Mouse (Mus musculus) frontal cortex, adult (tissue): ENCODE data around the gene Tgfbr2.

ENCODE experiments used
- ATAC-seq: cut with Nextera tagmentation; 2 replicates; pipeline ENCODE4 v1.9.2; 2017; ENCODE audit warnings: mild to moderate bottlenecking, moderate library complexity, mixed read lengths; ENCODE audit not compliant: low TSS enrichment

Tgfbr2 gene

GRCm38 (mm10) chr9:116115875-116116274 lies 59.3 kb downstream of the Tgfbr2 start:
- ATAC-seq = peak; percentile 57; the same call in 1 of the 2 replicates

DNA sequence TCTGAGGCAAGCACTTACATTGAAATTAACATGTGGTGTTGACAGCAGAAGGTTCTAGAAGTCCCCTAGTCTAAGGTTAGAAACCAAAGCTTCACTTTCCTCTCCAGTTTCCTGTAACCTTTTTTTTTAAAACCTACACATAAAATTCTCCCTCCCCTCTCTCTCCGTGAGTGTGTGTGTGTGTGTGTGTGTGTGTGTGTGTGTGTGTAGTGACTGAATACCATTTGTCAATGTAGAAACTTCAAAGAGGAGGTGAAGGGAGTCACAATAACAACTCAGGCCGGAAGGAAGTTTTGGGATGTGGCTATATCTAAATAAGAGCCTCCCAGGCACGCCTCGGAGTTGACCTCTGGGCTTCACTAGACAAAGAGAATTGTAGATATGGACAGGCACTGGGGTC lies 60.8 kb downstream of the Tgfbr2 start:
- no peak for ATAC-seq

DNA sequence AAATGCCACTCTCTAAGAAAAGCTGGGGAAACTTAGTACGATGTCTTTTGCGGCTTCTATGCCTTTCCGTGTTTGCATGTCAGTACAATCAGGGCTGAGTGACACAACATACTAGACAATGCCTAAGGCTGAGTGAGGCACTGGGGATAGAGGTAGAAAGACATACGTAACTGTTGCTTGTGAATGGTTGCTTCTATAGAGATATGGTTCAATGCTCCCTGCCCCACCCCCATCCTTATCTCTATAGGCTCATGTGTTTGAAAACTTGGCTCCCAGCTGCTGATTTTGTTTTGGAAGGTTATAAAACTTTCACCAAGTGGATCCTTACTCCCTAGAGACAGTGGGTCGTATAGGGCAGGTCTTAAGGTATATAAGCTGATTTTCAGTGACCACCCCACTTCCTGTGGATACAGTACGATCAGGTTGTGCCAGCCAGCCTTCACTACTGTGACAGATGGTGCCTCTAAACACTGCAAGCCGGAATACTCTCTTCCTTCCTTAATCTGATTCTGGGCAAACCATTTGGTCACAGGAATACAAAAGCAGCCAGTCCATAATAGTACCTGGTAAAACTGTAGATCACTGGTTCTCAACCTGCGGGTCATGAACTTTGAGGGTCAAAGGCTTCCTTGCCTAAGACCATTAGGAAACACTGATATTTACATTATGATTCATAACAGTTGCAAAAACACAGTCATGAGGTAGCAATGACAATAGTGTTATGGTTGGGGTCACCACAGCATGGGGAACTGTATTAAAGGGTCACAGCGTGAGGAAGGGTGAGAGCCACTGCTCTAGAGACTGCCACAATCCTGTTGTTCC lies 63.8 kb downstream of the Tgfbr2 start:
- ATAC-seq = no peak

GRCm38 (mm10) chr9:116108729-116109128 lies 66.4 kb downstream of the Tgfbr2 start:
- no peak for ATAC-seq

- no peak for ATAC-seq
Observed at GRCm38 (mm10) chr9:116104770-116105169, 70.4 kb downstream of the Tgfbr2 start.

DNA sequence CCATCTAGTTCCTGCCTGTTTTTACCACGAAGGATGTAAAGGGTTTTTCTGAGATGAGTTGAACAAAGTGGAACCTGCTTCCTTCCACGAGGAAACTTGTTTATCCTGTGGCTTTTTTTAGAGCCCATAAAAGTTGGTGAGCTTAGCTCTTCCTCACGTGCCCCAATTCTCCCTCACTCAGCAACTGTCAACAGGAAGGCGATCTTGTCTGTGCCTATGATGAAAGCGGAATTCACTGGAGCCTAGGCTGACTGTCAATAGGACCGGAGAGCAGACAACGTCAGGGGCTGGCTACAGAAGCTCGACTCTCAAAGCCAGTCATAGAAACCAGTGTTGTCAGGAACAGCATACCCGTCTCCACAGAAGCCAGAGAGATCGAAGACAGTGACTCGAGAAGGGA lies 73.3 kb downstream of the Tgfbr2 start:
- ATAC-seq = no peak

- ATAC-seq = no peak
Observed at GRCm38 (mm10) chr9:116100015-116100414, 75.1 kb downstream of the Tgfbr2 start.

DNA sequence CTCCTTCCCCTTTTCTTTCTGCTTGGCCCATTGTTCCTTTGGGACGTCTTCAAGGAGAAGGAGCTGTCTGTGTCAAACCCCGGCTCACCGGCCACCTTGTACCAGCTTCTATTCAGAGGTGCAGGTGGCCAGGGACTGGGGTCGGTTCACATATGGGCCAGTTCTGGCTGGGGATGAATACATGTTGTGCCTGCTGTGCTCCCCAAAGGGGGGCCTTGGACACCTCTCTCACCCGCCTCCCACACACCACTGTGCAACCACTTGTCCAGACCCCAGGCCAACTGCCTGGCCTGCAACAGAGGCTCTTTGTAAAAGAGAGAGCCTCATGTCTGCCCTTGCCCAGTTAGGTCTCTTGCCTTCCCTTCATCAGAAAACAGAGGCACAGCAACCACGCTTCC lies 75.6 kb downstream of the Tgfbr2 start:
- no peak for ATAC-seq

- ATAC-seq = peak; percentile 31; the same call in 1 of the 2 replicates
Observed at GRCm38 (mm10) chr9:116098724-116099595, 76.2 kb downstream of the Tgfbr2 start.

DNA sequence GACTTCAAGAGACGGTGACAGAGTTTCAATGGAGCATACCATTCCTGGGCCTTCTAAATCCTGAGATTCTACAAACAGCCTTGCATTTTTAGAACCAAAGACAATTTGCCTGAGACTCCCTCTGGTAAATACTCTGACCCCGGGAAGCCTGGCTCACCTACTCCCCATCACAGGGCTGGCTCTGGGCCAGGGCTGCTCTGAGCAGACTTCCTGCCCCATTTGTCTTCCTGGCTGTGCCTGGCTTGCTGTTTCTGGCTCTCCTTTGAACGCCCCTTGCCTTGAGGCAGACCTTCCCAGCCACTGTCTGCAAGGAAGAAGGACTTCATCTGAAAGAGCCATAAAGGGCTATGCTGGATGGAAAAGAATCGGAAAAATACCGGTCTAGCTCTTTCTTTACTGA lies 83.2 kb downstream of the Tgfbr2 start:
- ATAC-seq = no peak

DNA sequence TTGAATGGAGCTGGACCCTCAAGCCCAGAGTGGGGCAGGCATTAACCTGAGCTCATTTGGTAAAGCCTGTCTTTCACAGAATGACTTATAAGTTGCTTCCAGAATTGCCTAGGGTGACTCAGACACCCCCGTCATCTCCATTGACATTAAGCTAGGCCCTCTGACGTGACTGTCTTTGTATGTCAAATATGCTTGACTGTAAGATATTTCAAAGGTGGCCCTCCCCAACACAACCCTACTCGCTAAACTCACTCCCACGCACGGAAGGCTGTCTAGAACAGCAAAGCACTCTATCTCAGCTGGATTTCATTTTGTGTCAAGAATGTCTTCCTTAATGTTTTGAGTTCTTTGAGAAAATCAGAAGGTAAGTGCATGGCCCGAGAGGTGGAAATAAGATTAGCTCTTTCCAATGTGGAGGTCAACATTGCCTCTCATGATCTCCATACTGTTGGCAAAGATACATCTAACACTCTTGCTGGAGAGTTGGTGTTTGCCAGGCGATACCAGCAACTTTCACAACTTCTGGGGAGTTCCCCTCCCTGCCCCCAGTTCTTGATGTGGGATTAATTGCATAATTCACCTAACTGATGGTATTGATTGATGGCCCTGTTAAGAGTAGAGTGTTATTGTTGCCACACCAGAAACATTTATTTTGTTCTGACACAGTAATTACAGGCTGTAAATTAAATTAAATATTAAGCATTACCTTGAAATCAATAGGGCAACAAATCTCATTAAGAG lies 83.9 kb downstream of the Tgfbr2 start:
- ATAC-seq = no peak

DNA sequence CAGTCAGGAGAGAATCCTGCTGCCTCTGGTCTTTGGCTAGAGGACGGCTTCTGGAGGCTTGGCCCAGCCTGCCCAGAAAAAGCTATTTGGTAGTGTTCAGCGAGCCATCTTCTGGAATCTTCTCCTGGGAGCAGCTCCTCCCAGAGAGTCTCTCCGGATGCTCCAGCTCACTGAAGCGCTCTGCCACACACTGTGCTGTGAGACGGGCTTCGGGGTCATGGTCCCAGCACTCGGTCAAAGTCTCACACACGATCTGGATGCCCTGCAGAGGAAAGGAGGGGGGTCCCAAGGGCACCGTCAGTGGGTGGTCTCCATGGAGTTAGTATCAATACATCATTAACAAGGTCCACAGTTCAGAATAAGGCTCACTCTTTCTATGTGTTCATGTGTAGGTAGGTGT lies 84.9 kb downstream of the Tgfbr2 start:
- no peak for ATAC-seq

DNA sequence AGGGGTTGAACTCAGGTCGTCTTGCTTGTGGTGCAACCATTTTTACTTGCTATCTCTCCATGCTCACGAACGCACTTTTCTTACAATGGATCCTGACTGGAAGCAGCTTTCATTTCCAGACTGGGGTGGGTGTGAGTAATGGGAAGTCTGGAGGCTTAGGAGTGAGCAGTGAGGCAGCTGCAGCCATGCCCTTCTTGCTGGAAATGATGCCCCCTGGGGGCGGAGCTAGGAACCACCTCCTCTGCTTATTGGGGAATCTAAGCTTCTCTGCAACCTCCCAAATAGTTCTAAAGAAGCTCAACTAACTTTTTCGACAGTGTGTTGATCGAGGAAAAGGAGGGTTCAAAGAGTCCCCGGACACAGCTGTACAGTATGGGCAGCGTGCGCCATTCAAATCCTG lies 86.2 kb downstream of the Tgfbr2 start:
- no peak for ATAC-seq

GRCm38 (mm10) chr9:116087880-116088279 lies 87.3 kb downstream of the Tgfbr2 start:
- no peak for ATAC-seq

DNA sequence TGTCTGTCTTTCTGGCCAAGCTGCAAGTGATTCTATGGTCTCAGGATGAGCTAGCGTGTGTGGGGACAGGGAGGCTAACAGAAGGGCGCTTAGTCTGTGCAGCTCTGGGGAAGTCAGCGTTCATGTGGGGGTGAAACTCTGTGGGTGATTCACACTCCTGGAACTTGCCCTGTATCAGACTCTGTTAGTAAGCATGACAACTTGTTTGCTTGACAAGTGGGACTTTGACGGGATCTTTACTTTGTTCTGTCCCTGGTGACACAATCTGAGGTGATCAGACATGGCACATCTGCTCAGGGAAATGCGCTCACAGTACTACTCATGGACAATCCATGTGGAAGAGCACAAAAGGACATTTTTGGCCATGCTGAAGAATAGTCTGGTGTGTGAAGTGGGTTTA lies 87.9 kb downstream of the Tgfbr2 start:
- ATAC-seq = no peak

DNA sequence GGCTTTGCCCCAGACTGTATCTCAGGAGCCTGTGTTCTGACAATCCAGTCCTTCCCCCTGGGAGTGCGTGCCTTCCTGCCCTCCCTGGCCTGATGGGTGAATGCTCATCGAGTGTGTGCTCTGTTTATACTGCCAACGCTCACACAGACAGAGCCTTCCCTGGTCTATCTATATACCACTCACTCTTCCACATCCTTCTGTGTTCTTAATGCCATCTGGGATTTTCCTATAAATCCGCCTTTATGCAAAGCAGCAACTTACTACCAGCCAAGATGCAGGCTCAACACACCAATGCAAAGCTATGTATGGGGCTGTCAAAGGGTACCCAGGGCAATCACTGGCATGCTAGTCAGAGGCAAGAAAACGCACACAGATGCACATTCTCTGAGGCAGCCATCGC lies 89.2 kb downstream of the Tgfbr2 start:
- ATAC-seq = peak; percentile 93

DNA sequence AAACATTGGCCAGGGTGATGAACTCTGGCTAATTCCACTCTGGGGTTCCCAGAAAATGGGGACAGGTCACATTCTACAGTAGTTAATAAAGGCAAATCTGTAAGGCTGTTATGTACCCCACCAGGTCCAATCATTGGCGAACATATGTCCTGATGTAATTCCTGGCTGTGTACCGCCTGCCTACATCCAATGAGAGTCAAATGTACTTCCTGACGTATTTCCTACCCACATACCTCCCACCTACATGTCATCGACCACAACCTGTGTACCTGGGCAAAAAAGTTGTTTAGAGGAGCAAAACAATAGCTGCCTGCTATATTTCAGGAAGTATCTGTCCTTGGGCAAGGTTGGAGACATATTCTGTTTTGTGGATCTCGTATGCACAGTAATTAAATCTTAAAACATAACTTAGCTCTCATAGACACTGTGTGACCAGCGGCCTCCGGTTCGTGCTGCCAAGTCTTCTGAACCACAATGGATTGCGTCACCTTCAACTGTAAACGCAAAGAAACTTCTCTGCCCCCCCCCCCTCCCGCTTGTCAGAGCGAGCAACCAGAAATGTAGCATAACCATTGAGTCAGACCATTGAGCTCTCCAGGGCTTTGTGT lies 90.7 kb downstream of the Tgfbr2 start:
- no peak for ATAC-seq

GRCm38 (mm10) chr9:116083726-116084323 lies 91.3 kb downstream of the Tgfbr2 start:
- ATAC-seq = no peak

DNA sequence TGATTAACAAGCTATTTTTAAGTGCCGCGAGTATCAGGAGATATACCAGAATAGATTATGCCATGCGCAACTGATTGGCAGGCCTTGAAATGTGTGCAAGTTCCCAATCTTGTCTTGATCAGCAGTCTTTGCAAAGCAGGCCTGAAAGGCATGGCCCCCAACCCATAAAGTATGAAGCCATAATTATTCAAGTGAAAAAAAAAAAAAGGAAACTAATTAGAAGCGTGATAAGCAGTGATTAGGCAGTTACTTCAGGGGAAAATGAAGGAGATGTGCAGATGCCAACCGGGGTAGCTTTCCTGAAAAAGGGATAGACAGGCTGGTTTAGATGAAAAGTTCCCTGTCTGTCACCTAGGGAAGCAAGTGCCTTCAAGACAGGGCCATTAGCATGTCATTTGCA lies 91.9 kb downstream of the Tgfbr2 start:
- no peak for ATAC-seq

DNA sequence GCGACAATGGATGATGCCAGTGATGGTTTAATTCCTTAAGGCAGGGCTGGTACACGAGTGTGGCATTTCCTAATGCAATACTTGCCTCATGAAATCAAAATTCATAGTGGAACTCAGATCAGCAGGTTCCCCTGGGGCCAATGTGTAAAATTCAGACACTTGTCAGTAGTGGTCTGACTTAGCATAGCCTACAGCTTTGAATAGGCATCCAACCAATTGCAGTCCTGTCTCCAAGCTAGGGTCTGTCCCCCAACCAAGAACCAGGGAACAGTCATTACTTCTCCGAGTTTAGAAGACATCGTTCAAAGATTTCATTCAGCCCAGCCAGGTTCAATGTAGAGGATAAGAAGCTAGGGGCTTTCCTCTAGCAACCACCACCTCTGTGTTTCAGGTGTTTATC lies 93.4 kb downstream of the Tgfbr2 start:
- ATAC-seq = no peak

DNA sequence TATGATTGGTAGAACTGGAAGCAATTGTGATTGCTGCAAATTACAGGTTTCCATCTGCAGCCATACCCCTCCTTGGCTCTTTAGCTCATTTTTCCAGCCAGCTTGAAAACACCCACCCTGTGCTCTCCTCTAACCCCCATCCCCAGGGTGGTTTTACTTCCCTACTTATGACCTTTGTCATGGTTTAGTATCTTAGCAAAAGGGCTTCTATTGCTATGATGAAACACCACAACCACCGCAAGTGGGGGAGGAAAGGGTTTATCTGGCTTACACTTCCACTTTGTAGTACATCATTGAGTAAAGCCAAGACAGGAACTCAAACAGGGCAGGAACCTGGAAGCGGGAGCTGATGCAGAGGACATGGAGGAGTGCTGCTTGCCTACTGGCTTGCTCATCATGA lies 97.7 kb downstream of the Tgfbr2 start:
- no peak for ATAC-seq
